Mouse (Mus musculus) G1E (cell line): ENCODE results near the gene Iqschfp. TPM values are rescaled to one million over a fixed set of nuclear protein-coding genes. Genes with fewer than 3 reads are reported as not detected.

Source experiments
- ATAC-seq: 2 replicates; pipeline ENCODE4 v1.8.0; 2016; ENCODE audit warnings: mild to moderate bottlenecking; ENCODE audit not compliant: insufficient number of reproducible peaks, poor library complexity, low FRiP score, severe bottlenecking; ENCODE audit errors: extremely low read depth
- DNase-seq: peaks from one replicate; pipeline ENCODE4 v3.0.0; 2012; ENCODE audit warnings: low spot score
- H3K27me3 ChIP-seq: 2 replicates; pipeline ENCODE4 v1.6.1; 2012; ENCODE audit warnings: mild to moderate bottlenecking, low read length, inconsistent platforms; ENCODE audit not compliant: insufficient read depth
- H3K36me3 ChIP-seq: replicated peaks from 2 replicates; pipeline ENCODE3; 2012; ENCODE audit warnings: mild to moderate bottlenecking, inconsistent platforms
- H3K4me1 ChIP-seq: 2 replicates; pipeline ENCODE4 v1.6.1; 2012; ENCODE audit warnings: low read depth, low read length, inconsistent platforms, mixed read lengths; ENCODE audit not compliant: insufficient read depth
- H3K4me3 ChIP-seq: 2 replicates; pipeline ENCODE4 v1.5.1; 2012; ENCODE audit warnings: low read depth, mild to moderate bottlenecking, inconsistent platforms, low read length, moderate library complexity, mixed read lengths
- H3K9me3 ChIP-seq: replicated peaks from 2 replicates; pipeline ENCODE4 v1.6.1; 2012; ENCODE audit warnings: inconsistent platforms
- CTCF ChIP-seq: IDR thresholded peaks from 2 replicates; pipeline ENCODE4 v1.5.1; 2012; ENCODE audit warnings: low read depth, low read length, inconsistent platforms, mixed read lengths
- GATA1 ChIP-seq: IDR thresholded peaks from 2 replicates; pipeline ENCODE4 v1.6.1; 2012; ENCODE audit warnings: borderline replicate concordance, low read length, inconsistent platforms, mixed read lengths
- GATA2 ChIP-seq: IDR thresholded peaks from 2 replicates; pipeline ENCODE4 v1.6.1; 2012; ENCODE audit warnings: low read depth, low read length, inconsistent platforms, borderline replicate concordance
- POLR2AphosphoS5 ChIP-seq: IDR thresholded peaks from 2 replicates; pipeline ENCODE4 v1.6.1; 2012; ENCODE audit warnings: low read depth, low read length, inconsistent platforms; ENCODE audit not compliant: insufficient replicate concordance
- TAL1 ChIP-seq: conservative IDR thresholded peaks from 2 replicates; pipeline ENCODE4 v1.6.1; 2012; ENCODE audit warnings: low read depth, low read length, inconsistent platforms, mixed read lengths
- polyA plus RNA-seq: library from polyadenylated mRNA; stranded (reverse); fragments of >175 nt; gene quantifications from 2 replicates; pipeline ENCODE4 v1.2.3, GENCODE M21; 2012
- total RNA-seq, 2 experiments: library from RNA; stranded (forward) in 1 of 2; stranded (reverse) in 1 of 2; fragments of 200-1000 nt in 1 of 2; fragments of >200 nt in 1 of 2; fragmentation: Nextera tagmentation in 1 of 2; gene quantifications; 2 replicates each; pipeline ENCODE4 v1.2.3; 2014 to 2017

The Iqschfp gene
- total and polyA plus RNA-seq, 3 experiments: not detected

DNA sequence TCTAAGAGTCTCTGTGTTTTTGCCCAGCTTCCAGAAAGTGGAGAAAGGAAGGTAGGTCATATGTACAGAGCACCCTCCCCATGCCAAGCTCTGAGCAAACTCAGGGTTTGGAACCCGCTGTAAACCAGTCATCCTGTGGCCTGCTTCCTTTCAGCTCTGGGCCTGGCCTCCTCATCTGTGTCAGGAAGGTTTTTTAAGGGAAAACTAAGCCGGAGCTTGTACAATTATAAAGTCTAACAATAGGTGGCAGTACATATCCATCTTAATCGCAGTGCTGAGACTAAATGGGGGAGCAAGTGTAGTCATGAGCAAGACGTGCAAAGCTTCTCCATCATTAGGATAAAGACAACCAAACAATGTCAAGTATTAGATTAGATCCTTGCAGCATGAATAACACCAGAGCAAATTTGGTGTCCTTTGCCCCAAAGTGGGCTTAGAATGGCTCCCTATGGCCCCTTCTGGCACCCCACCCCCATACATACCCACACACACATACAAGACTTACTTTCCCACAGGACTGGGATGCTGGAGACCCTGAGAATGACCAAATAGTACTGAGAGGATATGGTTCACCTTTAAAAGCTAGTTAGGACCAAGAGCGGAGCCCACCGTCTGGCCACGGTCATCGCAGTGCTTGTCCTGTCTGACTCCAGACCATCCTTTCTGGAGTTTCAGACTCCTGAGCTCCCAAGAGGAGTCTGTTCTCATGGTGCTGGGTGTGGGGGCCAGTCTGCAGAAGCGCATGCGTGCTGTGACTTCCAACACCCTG, 723.2 kb downstream of the Iqschfp start:
- no peak for DNase-seq
- TF ChIP-seq POLR2AphosphoS5 (no peak), TAL1 (no peak), GATA2 (no peak), CTCF (no peak), GATA1 (no peak)
- H3K4me1 ChIP-seq: no peaks in the 10 kb centered on the region

DNA sequence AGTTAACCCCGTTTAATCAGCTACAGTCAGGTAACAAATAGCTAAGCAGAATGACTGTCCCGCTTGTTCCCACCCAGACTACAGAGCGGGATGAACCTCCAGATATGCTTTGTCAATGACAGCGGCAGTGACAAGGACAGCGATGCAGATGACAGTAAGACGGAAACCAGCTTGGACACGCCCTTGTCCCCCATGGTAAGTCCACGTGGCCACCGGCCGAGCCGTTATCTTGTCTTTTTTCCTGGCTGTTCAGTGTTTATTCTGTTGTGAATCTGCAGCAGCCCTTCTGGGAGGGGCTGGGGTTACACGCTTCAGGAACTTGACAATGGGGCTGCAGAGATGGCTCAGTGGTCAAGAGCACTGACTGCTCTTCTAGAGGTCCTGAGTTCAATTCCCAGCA, 724.3 kb downstream of the Iqschfp start:
- ATAC-seq: no peak

More for the DNA sequence above, 723.2 kb downstream of the Iqschfp start:
- H3K4me3 ChIP-seq: no peak overlapping the region
- no peaks in the 10 kb centered on the region for H3K27me3 ChIP-seq
- H3K9me3 ChIP-seq: peaks cover 33% of the 10 kb centered on the region
- no peak for ATAC-seq
- H3K36me3 ChIP-seq: no peaks in the 10 kb centered on the region

DNA sequence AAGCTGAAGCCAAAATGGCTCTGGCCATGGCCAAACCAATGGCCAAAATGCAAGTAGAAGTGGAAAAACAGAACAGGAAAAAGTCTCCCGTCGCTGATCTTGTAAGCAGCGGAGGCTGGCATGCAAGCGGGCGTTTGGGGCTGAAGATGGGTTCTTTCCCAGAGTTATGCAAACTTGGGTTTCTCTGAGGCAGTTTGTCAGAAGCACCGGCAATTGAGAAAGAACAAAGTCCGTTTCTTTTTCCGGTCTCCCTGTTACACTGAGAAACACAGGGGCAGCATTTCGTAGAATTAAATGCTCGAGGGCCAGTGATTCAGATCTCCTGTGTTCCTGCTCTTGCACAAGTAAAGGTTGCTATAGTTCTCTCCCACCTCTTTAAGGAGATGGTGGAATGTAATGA, 725.7 kb downstream of the Iqschfp start:
- TF ChIP-seq CTCF (no peak), POLR2AphosphoS5 (no peak), TAL1 (no peak), GATA1 (no peak), GATA2 (no peak)
- no peak for ATAC-seq
- Histone ChIP-seq H3K4me1 (no peaks in the 10 kb centered on the region), H3K4me3 (no peak overlapping the region), H3K27me3 (no peaks in the 10 kb centered on the region), H3K36me3 (no peaks in the 10 kb centered on the region), H3K9me3 (peaks cover 40% of the 10 kb centered on the region)
- DNase-seq: no peak

More for the DNA sequence above, 724.3 kb downstream of the Iqschfp start:
- no peaks in the 10 kb centered on the region for H3K36me3 ChIP-seq
- no peak overlapping the region for H3K4me3 ChIP-seq
- no peak for TF ChIP-seq TAL1
- TF ChIP-seq GATA1: no peak
- no peak for TF ChIP-seq CTCF
- TF ChIP-seq POLR2AphosphoS5: no peak
- TF ChIP-seq GATA2: no peak
- H3K27me3 ChIP-seq: no peaks in the 10 kb centered on the region
- no peak for DNase-seq
- H3K9me3 ChIP-seq: peaks cover 33% of the 10 kb centered on the region
- no peaks in the 10 kb centered on the region for H3K4me1 ChIP-seq

DNA sequence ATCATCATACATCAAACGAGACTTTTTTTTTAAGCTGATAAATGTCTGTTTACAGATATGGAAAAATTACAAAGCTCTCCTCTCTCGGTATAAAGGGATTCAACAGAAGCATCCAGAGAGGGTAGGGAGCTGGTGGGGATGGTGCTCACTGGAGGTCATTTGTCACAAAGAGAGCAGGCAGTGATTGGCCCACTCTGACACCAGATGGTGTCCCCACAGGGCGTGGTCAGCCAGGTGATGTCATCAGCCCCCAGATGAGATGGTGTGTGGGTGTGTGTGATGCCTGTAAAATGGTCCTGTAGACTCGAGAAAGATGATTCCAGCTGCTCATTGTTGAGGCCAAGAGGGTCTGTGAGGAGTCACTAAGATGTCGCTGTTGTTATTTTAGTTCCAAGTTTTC, 727.1 kb downstream of the Iqschfp start:
- H3K36me3 ChIP-seq: no peaks in the 10 kb centered on the region
- no peaks in the 10 kb centered on the region for H3K4me1 ChIP-seq
- ATAC-seq: no peak
- TF ChIP-seq CTCF (no peak), TAL1 (no peak), GATA2 (no peak), GATA1 (no peak)
- no peaks in the 10 kb centered on the region for H3K27me3 ChIP-seq
- H3K9me3 ChIP-seq: peaks cover 43% of the 10 kb centered on the region
- H3K4me3 ChIP-seq: no peak overlapping the region
- DNase-seq: no peak

DNA sequence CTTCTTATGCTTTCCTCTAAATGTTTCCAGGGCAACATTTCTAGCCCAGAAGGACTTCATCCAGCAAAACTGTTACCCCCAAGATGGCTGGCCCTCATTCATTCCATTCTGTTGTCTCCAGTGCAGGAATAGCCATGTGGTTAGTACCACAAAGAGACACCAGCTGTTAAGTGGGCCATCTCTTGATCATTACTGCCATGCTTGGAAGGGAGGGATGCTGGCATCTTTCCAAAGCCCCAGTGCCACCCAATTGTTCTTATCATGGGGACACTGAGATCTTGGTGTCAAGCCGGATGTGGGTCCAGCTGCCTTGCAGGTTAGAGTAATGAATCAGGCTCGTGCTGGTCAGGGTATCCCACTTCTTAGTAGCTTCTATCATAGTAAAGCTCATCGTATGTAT, 729.9 kb downstream of the Iqschfp start:
- no peaks in the 10 kb centered on the region for H3K36me3 ChIP-seq
- peaks cover 43% of the 10 kb centered on the region for H3K9me3 ChIP-seq
- ATAC-seq (no peak), DNase-seq (no peak)
- H3K27me3 ChIP-seq: no peaks in the 10 kb centered on the region
- H3K4me1 ChIP-seq: no peaks in the 10 kb centered on the region
- H3K4me3 ChIP-seq: no peak overlapping the region
- TF ChIP-seq GATA1 (no peak), POLR2AphosphoS5 (no peak), CTCF (no peak), GATA2 (no peak), TAL1 (no peak)

DNA sequence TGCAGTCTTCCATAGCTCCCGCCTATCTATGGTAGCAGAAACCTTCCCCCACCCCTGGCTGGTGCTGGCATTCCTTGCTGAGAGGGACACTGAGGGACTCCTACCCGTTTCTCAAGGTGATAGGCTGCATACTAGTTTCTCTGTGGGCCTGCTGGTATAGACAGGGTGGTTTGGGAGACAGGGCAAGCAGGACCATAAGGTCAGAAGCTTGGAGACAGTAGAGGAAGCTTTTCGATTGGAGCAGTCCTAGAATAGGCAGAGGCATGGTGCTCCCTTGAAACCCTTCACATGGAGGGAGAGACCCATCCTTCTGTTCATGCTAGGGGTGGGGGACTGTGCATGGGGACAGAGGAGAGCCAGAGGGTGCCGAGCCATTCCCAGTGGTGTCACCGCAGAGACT, 731.0 kb downstream of the Iqschfp start:
- TF ChIP-seq CTCF: no peak
- no peak for TF ChIP-seq GATA1
- TF ChIP-seq POLR2AphosphoS5: no peak
- TF ChIP-seq TAL1: no peak
- TF ChIP-seq GATA2: no peak
- DNase-seq: no peak
- no peaks in the 10 kb centered on the region for H3K36me3 ChIP-seq
- H3K27me3 ChIP-seq: no peaks in the 10 kb centered on the region
- ATAC-seq: no peak
- no peak overlapping the region for H3K4me3 ChIP-seq
- no peaks in the 10 kb centered on the region for H3K4me1 ChIP-seq
- H3K9me3 ChIP-seq: peaks cover 47% of the 10 kb centered on the region
